Mouse (Mus musculus): Measurements from ENCODE around the gene Vmn2r61. TPM values are rescaled to one million over a fixed set of nuclear protein-coding genes. Genes with fewer than 3 reads are reported as not detected.

The Vmn2r61 gene
- not detected in 2 replicates for polyA plus RNA-seq (2012; rRNA removed)

DNA sequence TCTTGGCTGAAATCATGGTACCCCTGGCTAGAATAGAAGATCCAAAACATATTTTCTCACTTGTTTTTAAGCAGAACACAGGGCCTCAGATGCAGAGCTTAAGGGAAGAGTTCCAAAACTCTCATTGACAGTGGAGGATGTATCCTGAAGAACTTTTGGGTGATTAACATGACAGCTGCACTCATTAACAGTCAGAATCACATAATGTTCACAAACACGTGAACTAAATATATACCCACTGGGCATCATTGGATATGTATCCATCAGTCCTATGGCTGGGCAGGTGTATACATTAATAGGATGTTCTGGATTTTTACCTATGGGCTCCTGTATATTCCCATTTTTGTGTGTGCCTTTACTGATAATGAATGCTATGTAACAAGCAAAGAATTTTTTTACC, at the start of gene Vmn2r61:
TSS of gene Vmn2r61 (plus strand) at position 301 of the 400 bp plus-strand sequence.
- H3K4me3 ChIP-seq (ENCODE audit: extremely low read depth, insufficient read depth, insufficient read length): no peak within 1 kb of the TSS
- no peak within 1 kb of the TSS for H3K27ac ChIP-seq (ENCODE audit: insufficient read depth, low read length)
- H3K27me3 ChIP-seq (ENCODE audit: control insufficient read depth, insufficient read depth, low read length): no peaks in the 10 kb centered on the region
- DNase-seq (ENCODE audit: low read depth in 1 of 2, low spot score in 2 of 2): no peak
- H3K4me1 ChIP-seq (ENCODE audit: control insufficient read depth, insufficient read depth, insufficient read length): no peaks in the 10 kb centered on the region
- H3K36me3 ChIP-seq (ENCODE audit: control insufficient read depth, insufficient read depth, low read length): no peaks in the 10 kb centered on the region
- TF ChIP-seq POLR2A (IDR thresholded peaks at IDR 0.05; ENCODE audit: low read depth, low read length) (no peak), CTCF (IDR thresholded peaks at IDR 0.05; ENCODE audit: extremely low read depth, insufficient read depth, insufficient read length, insufficient replicate concordance) (no peak)
- 81% methylated on average over 1 of the region's 1 CpGs for whole genome bisulfite sequencing

Other genes with a start within 250 kb of the Vmn2r61 start
- gene Vmn2r59, start 201.0 kb upstream of the Vmn2r61 start, polyA plus RNA-seq (2012; rRNA removed): not detected in 2 replicates
- gene Vmn2r60, start 152.3 kb upstream of the Vmn2r61 start, polyA plus RNA-seq (2012; rRNA removed): under 0.01 TPM in 1 of 2 replicates, not detected in the other
- not detected in 2 replicates for gene 4933421I07Rik, start 188.1 kb downstream of the Vmn2r61 start, polyA plus RNA-seq (2012; rRNA removed)
- 3.8 and 4.2 TPM in 2 replicates for gene Zfp141, start 245.7 kb downstream of the Vmn2r61 start, polyA plus RNA-seq (2012; rRNA removed)